Mouse (Mus musculus) kidney, postnatal 0 days (tissue): Measurements from ENCODE around the gene Hectd1. TPM values are rescaled to one million over a fixed set of nuclear protein-coding genes. Genes with fewer than 3 reads are reported as not detected.

Experiments
- ATAC-seq: fragments of 200-750 bp; cut with Nextera tagmentation; replicated peaks from 2 replicates; pipeline ENCODE4 v1.8.0; 2017; ENCODE audit warnings: low read depth, moderate number of reproducible peaks, moderate TSS enrichment, moderate library complexity; ENCODE audit not compliant: low FRiP score
- DNase-seq: peaks from one replicate; pipeline ENCODE4 v3.0.0-alpha.2; 2016; ENCODE audit warnings: low spot score
- H3K27ac ChIP-seq: fragments of 300-500 bp; sonication (generic); 2 replicates; pipeline ENCODE4 v1.5.1; 2014; ENCODE audit warnings: mild to moderate bottlenecking
- H3K27me3 ChIP-seq: fragments of 300-500 bp; sonication (generic); 2 replicates; pipeline ENCODE4 v1.6.1; 2014; ENCODE audit warnings: low read length, mixed read lengths; ENCODE audit not compliant: insufficient read depth
- H3K36me3 ChIP-seq: fragments of 300-500 bp; sonication (generic); 2 replicates; pipeline ENCODE4 v1.6.1; 2014; ENCODE audit warnings: low read length, mixed read lengths; ENCODE audit not compliant: insufficient read depth
- H3K4me1 ChIP-seq: fragments of 300-500 bp; sonication (generic); replicated peaks from 2 replicates; pipeline ENCODE4 v1.6.1; 2014; ENCODE audit warnings: antibody characterized with exemption, low read length, mixed read lengths; ENCODE audit not compliant: insufficient read depth
- H3K4me2 ChIP-seq: fragments of 300-500 bp; sonication (generic); 2 replicates; pipeline ENCODE4 v1.6.1; 2014; ENCODE audit warnings: mild to moderate bottlenecking, low read length, moderate library complexity, mixed read lengths
- H3K4me3 ChIP-seq: fragments of 300-500 bp; sonication (generic); replicated peaks from 2 replicates; pipeline ENCODE4 v1.5.1; 2014; ENCODE audit warnings: low read depth, low read length
- H3K9ac ChIP-seq: fragments of 300-500 bp; sonication (generic); 2 replicates; pipeline ENCODE4 v1.6.1; 2014; ENCODE audit warnings: low read depth, low read length
- H3K9me3 ChIP-seq: fragments of 300-500 bp; sonication (generic); replicated peaks from 2 replicates; pipeline ENCODE4 v1.6.1; 2016; ENCODE audit warnings: low read length, inconsistent platforms, mixed read lengths
- CTCF ChIP-seq: IDR thresholded peaks from 2 replicates; pipeline ENCODE4 v1.5.1; 2016; ENCODE audit warnings: antibody characterized with exemption, low read depth, mild to moderate bottlenecking, moderate library complexity
- WGBS: fragments of 180-500 bp; shearing (Covaris S2); extraction: QIAGEN DNeasy Blood & Tissue Kit; methylation state at CpG from one replicate; pipeline ENCODE4 v1.1.7; 2014; 5-methylcytosine and 5-hydroxymethylcytosine counted together
- polyA plus RNA-seq: library from polyadenylated mRNA; unstranded; fragments of >200 nt; fragmentation: Nextera tagmentation; extraction: Ambion mirVana; gene quantifications from 2 replicates; pipeline ENCODE4 v1.2.1, GENCODE M21; 2015

Gene Hectd1
- polyA plus RNA-seq, 1 experiment from 2014 or later, result 28.1 TPM

DNA sequence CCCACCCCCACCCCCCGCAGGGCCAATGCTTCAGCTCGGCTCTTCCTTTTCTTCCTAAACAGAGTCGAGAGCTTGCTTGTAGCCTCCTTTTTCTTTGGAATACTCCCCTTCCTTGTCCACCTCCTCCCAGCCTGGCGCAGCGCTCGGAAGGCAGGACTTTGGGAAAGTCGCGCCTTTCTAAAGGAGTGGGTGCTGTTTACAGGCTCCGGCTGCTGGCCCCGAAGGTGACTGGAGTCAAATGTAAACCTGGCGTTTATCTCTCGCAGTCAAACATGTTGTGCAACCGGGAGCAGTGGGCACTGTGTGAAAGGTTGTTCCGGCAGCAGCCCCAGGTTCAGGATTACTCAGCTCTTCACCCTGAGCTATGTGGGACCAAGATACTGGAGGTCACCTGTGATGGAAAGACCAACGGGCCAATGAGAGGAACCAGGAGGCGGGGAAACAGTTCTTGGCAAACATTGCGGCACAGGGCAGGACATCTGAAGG, 15.5 kb upstream of the Hectd1 start:
- under 1% methylated on average over 17 of the region's 17 CpGs for WGBS
- no peaks in the 10 kb centered on the region for H3K4me1 ChIP-seq

DNA sequence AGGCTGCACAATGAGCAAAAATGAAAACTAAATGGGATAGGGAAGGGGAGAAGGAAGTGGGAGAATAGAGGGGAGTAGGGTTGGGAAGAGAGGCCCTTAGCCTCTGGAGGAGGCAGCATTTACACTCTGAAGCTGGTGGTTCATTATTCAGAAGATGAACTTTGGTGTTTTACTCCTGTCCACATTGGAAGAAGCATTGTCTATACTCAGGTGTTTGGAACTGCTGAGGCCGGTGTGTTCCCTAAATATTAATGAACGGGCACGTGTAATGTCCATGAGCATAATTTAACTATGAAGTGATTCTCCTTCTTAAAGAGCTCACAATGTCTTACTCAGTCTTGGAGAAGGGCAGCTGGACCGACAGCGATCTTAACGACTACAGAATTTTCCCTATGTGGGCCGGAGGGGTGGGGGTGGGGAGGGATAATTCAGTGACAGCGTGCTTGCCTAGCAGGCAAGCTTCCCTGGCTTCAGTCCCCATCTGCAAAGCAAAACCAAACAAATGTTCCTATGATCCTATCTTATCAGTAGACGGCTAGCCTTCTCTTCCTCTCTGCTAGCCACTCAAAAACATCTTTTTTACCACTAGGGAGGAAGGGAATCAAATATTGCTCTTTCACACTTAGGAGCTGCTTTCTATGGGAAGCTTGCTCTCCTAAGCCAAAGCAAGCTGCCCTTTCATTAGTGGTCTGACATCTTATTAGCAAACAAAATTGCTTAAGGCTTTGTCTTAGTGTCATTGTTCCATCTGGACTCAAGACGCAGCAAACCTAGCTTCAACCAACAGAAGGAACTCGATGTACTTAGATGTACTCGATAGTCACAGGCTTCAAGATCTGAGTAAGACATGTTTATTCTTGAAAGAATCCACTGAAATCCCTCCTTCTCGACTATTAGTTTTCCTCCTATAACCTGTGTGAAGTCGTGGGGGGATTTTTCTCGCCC, 14.5 kb upstream of the Hectd1 start:
- WGBS, result 39% methylated on average over 15 of the region's 15 CpGs
- no peaks in the 10 kb centered on the region for H3K36me3 ChIP-seq
- peak overlapping the region; percentile 90 for H3K27ac ChIP-seq
- H3K9me3 ChIP-seq, result no peaks in the 10 kb centered on the region
- peak overlapping the region; percentile 42; the same call in 1 of the 2 replicates for H3K4me3 ChIP-seq
- H3K9ac ChIP-seq, result no peak overlapping the region
- TF ChIP-seq CTCF, result no peak
- no peak for ATAC-seq
- H3K4me1 ChIP-seq, result no peaks in the 10 kb centered on the region
- H3K4me2 ChIP-seq, result peak overlapping the region; percentile 59
- DNase-seq, result no peak
- H3K27me3 ChIP-seq, result no peaks in the 10 kb centered on the region

More for the DNA sequence above, 15.5 kb upstream of the Hectd1 start:
- no peaks in the 10 kb centered on the region for H3K9me3 ChIP-seq
- TF ChIP-seq CTCF, result no peak
- DNase-seq, result peak; percentile 93
- H3K4me3 ChIP-seq, result peak overlapping the region; percentile 42
- peak overlapping the region; percentile 57 for H3K9ac ChIP-seq
- ATAC-seq, result peak; percentile 99
- no peaks in the 10 kb centered on the region for H3K27me3 ChIP-seq
- H3K4me2 ChIP-seq, result peak overlapping the region; percentile 59
- H3K36me3 ChIP-seq, result no peaks in the 10 kb centered on the region
- H3K27ac ChIP-seq, result peak overlapping the region; percentile 90

DNA sequence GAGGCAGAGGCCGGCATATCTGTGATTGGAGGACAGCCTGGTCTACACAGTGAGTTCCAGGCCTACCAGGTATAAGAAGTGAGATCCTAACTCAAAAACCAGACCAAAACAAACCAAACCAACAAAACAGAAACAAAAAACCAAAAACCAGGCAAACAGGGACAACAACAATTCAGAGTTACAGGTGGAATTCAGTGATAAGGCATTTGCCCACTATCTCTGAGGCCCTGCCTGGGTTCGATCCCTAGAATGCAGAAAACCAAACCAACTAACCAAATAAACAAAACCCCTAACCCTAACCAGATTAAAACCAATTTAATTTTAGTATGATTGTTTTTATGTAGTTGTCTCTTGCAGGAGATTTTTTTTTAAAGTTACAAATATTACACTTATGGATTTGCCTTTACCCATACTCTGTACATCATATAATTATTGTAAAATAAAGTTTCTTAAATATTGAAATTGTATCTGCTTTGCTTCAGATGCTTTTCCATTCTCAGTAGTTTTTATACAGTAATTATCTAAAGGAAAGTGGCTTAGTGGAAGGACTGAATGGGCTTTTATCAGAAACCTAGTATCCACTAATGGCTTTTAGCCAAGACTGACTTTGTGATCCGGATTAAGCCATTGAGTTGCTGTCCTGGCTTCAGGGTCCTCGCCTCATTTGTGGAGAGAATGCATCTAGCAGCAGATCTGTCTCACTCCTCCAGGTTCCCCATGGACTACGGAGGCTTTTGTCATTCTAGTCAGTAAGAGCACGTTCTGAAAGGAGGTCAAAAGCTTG, 12.9 kb upstream of the Hectd1 start:
- Histone ChIP-seq H3K27me3 (no peaks in the 10 kb centered on the region), H3K4me3 (no peak overlapping the region), H3K9ac (no peak overlapping the region), H3K4me2 (no peak overlapping the region), H3K9me3 (no peaks in the 10 kb centered on the region), H3K36me3 (no peaks in the 10 kb centered on the region), H3K4me1 (no peaks in the 10 kb centered on the region), H3K27ac (no peak overlapping the region)
- WGBS, result 75% methylated on average over 6 of the region's 6 CpGs
- ATAC-seq (no peak), DNase-seq (no peak)
- no peak for TF ChIP-seq CTCF

GRCm38 (mm10) chr12:51839856-51840255, 10.5 kb upstream of the Hectd1 start:
- no peak overlapping the region for H3K27ac ChIP-seq
- H3K27me3 ChIP-seq, result no peaks in the 10 kb centered on the region
- no peaks in the 10 kb centered on the region for H3K4me1 ChIP-seq
- no peaks in the 10 kb centered on the region for H3K36me3 ChIP-seq
- no peak overlapping the region for H3K9ac ChIP-seq
- WGBS, result 93% methylated on average over 1 of the region's 1 CpGs
- H3K4me3 ChIP-seq, result no peak overlapping the region
- no peak for TF ChIP-seq CTCF
- ATAC-seq (no peak), DNase-seq (no peak)
- H3K9me3 ChIP-seq, result no peaks in the 10 kb centered on the region
- no peak overlapping the region for H3K4me2 ChIP-seq

DNA sequence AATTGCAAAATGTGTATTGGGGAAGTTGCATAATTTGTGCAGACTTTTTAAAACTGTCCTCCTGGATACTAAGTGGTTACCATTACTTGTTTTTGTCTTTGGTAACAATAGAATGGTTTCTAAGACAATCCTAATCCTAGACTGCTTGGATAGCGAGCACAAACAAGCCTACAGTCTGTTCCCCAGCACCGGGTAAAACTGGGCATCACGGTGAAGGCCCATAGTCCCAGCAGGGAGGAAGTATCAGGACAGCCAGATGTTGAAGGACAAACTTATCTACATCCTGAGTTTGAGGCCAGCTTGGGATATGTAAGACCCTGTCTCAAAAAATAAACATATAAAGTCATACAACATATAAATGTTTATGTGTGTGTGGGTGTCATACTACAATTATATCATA, 5.9 kb upstream of the Hectd1 start:
- Histone ChIP-seq H3K9me3 (no peaks in the 10 kb centered on the region), H3K4me2 (no peak overlapping the region), H3K27ac (no peak overlapping the region), H3K4me3 (no peak overlapping the region), H3K36me3 (no peaks in the 10 kb centered on the region), H3K9ac (no peak overlapping the region), H3K4me1 (no peaks in the 10 kb centered on the region), H3K27me3 (no peaks in the 10 kb centered on the region)
- 70% methylated on average over 3 of the region's 3 CpGs for WGBS
- DNase-seq (no peak), ATAC-seq (no peak)
- TF ChIP-seq CTCF, result no peak

GRCm38 (mm10) chr12:51831931-51832330, 2.6 kb upstream of the Hectd1 start:
- no peak overlapping the region for H3K4me3 ChIP-seq
- H3K27me3 ChIP-seq, result no peaks in the 10 kb centered on the region
- no peaks in the 10 kb centered on the region for H3K36me3 ChIP-seq
- DNase-seq (no peak), ATAC-seq (no peak)
- H3K4me1 ChIP-seq, result 0 out of 2 replicates have a peak, but pooled peaks cover 4% of the 10 kb centered on the region
- 84% methylated on average over 13 of the region's 13 CpGs for WGBS
- H3K9me3 ChIP-seq, result no peaks in the 10 kb centered on the region
- no peak overlapping the region for H3K9ac ChIP-seq
- H3K4me2 ChIP-seq, result no peak overlapping the region
- no peak overlapping the region for H3K27ac ChIP-seq
- no peak for TF ChIP-seq CTCF
